Mouse (Mus musculus) ES-E14 (cell line): ENCODE data around the gene Mmrn2. TPM values are rescaled to one million over a fixed set of nuclear protein-coding genes. Genes with fewer than 3 reads are reported as not detected.

ENCODE experiments used
- DNase-seq: peaks from one replicate; pipeline ENCODE4 v3.0.0-alpha.2; 2013; ENCODE audit warnings: low read depth, low spot score
- H3K27ac ChIP-seq: 2 replicates; pipeline ENCODE4 v1.5.1; 2012; ENCODE audit warnings: low read depth, mild to moderate bottlenecking, low read length, moderate library complexity, mixed read lengths; ENCODE audit not compliant: poor library complexity, insufficient read depth, severe bottlenecking
- H3K36me3 ChIP-seq: 2 replicates; pipeline ENCODE4 v1.6.1; 2012; ENCODE audit warnings: mild to moderate bottlenecking, low read length, moderate library complexity, mixed read lengths; ENCODE audit not compliant: control insufficient read depth, poor library complexity, insufficient read depth, severe bottlenecking
- H3K4me1 ChIP-seq, 2 experiments: fragments of 150-350 bp in 1 of 2; sonication (generic) in 1 of 2; 2 replicates each; pipeline ENCODE4 v1.6.1; 2012; ENCODE audit warnings: low read length in 2 of 2, mild to moderate bottlenecking in 1 of 2, mixed read lengths in 1 of 2; ENCODE audit not compliant: control insufficient read depth in 2 of 2, insufficient read depth in 2 of 2, poor library complexity in 1 of 2
- H3K4me3 ChIP-seq, 2 experiments: fragments of 150-350 bp in 1 of 2; sonication (generic) in 1 of 2; 2 replicates each; pipeline ENCODE4 v1.5.1; 2012; ENCODE audit warnings: low read length in 2 of 2, low read depth in 1 of 2, mild to moderate bottlenecking in 1 of 2, mixed read lengths in 1 of 2; ENCODE audit not compliant: insufficient read depth in 1 of 2, poor library complexity in 1 of 2, severe bottlenecking in 1 of 2
- H3K9ac ChIP-seq: 2 replicates; pipeline ENCODE4 v1.6.1; 2012; ENCODE audit warnings: low read depth, mild to moderate bottlenecking, low read length, mixed read lengths; ENCODE audit not compliant: poor library complexity, insufficient read depth, severe bottlenecking
- H3K9me3 ChIP-seq: fragments of 150-350 bp; sonication (generic); 2 replicates; pipeline ENCODE4 v1.6.1; 2012; ENCODE audit warnings: low read depth, mild to moderate bottlenecking, low read length; ENCODE audit not compliant: control insufficient read depth, insufficient read depth
- CHD2 ChIP-seq: IDR thresholded peaks from 2 replicates; pipeline ENCODE4 v1.6.1; 2014; ENCODE audit warnings: mild to moderate bottlenecking, low read depth, low read length, inconsistent platforms
- HCFC1 ChIP-seq: IDR thresholded peaks from 2 replicates; pipeline ENCODE4 v1.6.1; 2012; ENCODE audit warnings: low read length, inconsistent platforms, borderline replicate concordance; ENCODE audit not compliant: insufficient read depth
- MAFK ChIP-seq: IDR thresholded peaks from 2 replicates; pipeline ENCODE4 v1.6.1; 2014; ENCODE audit warnings: mild to moderate bottlenecking, low read depth, low read length, inconsistent platforms; ENCODE audit not compliant: insufficient read depth
- ZC3H11A ChIP-seq: IDR thresholded peaks from 2 replicates; pipeline ENCODE4 v1.6.1; 2012; ENCODE audit warnings: low read depth, mild to moderate bottlenecking, inconsistent platforms, low read length, borderline replicate concordance
- ZNF384 ChIP-seq: IDR thresholded peaks from 2 replicates; pipeline ENCODE4 v1.6.1; 2012; ENCODE audit warnings: low read depth, low read length, inconsistent platforms
- in situ Hi-C, 2 experiments: fragments of 600-800 bp; cut with MboI; formaldehyde crosslinking; loops; one replicate each; pipeline ENCODE4 v1.15.1; 2025; ENCODE audit warnings: low sequenced_read_pairs in 2 of 2, inconsistent platforms in 1 of 2; ENCODE audit not compliant: unreplicated experiment in 2 of 2
- total RNA-seq: library from RNA; depleted of rRNA; stranded (reverse); fragments of 300-350 nt; gene quantifications from 2 replicates; pipeline ENCODE4 v1.2.3, GENCODE M21; 2012

Gene Mmrn2
- total RNA-seq, 1 experiment = 17.4 TPM

DNA sequence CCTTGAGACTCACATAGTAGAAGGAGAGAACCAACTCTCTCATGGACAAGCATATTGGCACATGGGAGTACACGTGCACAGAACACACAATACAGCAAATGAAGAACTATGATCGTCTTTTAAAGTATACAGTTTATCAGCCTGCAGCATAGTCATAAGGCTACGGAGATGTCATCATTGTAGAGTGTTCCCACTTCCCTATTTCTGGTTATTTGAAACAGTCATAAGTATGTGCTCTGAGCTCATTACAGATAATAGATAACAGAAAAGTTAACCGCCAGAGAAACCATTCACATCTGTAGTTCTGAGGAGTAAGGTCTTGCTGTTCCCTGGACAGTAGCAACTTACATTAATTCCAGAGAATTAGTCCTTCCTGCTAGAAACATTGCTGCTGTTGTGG, 32.2 kb upstream of the Mmrn2 start:
- peaks cover 0 to 5% of the 10 kb centered on the region in 2 experiments; a peak in 1 of 4 replicates for H3K4me1 ChIP-seq

DNA sequence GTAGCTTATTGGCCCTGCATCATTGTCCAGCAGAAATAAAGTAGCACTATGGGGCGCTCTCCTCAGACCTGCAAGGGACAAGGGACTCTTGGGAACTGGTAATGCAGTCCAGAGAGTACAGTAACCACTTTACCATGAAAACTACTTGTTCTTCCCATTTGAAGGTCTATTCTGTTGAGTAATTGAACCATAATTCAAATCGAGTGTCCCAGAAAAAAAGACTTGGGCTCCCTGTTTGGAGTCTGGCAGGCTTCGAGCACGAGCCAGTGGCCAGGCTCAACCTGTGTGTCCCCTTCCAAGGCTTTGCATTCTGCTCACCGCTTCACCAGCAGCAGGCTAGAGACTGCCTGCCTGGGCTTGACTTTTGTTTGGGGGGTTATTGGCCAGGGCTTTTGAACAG, 30.9 kb upstream of the Mmrn2 start:
- Histone ChIP-seq H3K27ac (no peak overlapping the region), H3K4me1 (peaks cover 0 to 8% of the 10 kb centered on the region in 2 experiments; a peak in 1 of 4 replicates), H3K36me3 (peaks cover 24% of the 10 kb centered on the region), H3K9me3 (no peaks in the 10 kb centered on the region), H3K9ac (no peak overlapping the region), H3K4me3 (no peak overlapping the region)
- TF ChIP-seq CHD2 = no peak
- no peak for TF ChIP-seq HCFC1
- no peak for TF ChIP-seq ZNF384
- no peak for TF ChIP-seq ZC3H11A
- TF ChIP-seq MAFK = no peak
- no peak for DNase-seq
- in situ Hi-C loops = loop anchor here in 1 of 2 experiments (25.0 kb wide), 1 partner anchor 393 kb away; no protein-coding TSS in a partner anchor

More for the DNA sequence above, 32.2 kb upstream of the Mmrn2 start:
- H3K9me3 ChIP-seq = no peaks in the 10 kb centered on the region
- in situ Hi-C loops = loop anchor here in 1 of 2 experiments (25.0 kb wide), 1 partner anchor 394 kb away; no protein-coding TSS in a partner anchor
- no peak overlapping the region for H3K9ac ChIP-seq
- no peak overlapping the region for H3K27ac ChIP-seq
- TF ChIP-seq CHD2 = no peak
- no peak for TF ChIP-seq ZNF384
- no peak for TF ChIP-seq HCFC1
- TF ChIP-seq ZC3H11A = no peak
- TF ChIP-seq MAFK = no peak
- H3K36me3 ChIP-seq = peaks cover 31% of the 10 kb centered on the region
- H3K4me3 ChIP-seq = no peak overlapping the region
- no peak for DNase-seq

DNA sequence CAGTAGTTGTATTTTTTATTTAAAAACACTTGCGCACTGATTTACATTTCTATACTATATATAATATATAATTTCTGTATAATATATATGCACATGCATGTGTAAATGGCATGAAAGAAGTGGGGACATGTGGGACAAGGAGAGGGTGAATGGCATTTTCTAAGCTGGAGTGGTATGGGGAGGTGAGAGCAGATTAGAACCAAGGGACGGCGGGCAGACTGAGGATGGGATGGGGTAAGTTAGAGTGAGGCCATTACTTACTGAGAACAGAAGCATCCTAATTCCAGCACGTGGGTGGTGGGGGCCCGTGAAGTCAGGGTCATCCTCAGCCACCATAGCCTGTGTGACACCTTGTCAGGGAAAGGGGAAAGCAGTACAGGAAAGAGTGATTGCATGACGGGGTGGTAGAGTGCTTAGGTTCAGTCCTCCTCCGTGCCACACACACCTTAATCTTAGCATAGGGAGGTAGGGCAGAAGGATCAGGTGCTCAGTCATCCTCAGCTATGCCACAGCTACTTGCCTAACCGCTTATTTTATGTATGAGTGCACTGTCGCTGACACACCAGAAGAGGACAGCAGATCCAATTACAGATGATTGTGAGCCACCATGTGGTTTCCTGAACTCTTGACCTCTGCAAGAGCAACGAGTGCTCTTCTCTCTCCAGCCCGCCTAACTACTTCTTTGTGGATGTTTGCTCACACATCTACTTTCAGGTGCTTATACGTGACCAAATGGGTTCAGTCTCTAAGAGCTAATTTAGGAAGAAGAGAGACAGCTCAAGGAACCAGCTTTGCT, 29.3 kb upstream of the Mmrn2 start:
- no peak for TF ChIP-seq HCFC1
- no peak for TF ChIP-seq CHD2
- no peak for TF ChIP-seq ZC3H11A
- no peak for TF ChIP-seq MAFK
- no peak for TF ChIP-seq ZNF384
- H3K4me1 ChIP-seq = peaks cover 0 to 14% of the 10 kb centered on the region in 2 experiments; a peak in 1 of 4 replicates
- H3K9me3 ChIP-seq = no peaks in the 10 kb centered on the region
- no peak overlapping the region for H3K9ac ChIP-seq
- no peak for DNase-seq
- peak overlapping the region; percentile 42; the same call in 1 of the 2 replicates for H3K27ac ChIP-seq
- H3K4me3 ChIP-seq = no peak overlapping the region
- in situ Hi-C loops = loop anchor here in 1 of 2 experiments (25.0 kb wide), 1 partner anchor 391 kb away; no protein-coding TSS in a partner anchor
- H3K36me3 ChIP-seq = peaks cover 25% of the 10 kb centered on the region

DNA sequence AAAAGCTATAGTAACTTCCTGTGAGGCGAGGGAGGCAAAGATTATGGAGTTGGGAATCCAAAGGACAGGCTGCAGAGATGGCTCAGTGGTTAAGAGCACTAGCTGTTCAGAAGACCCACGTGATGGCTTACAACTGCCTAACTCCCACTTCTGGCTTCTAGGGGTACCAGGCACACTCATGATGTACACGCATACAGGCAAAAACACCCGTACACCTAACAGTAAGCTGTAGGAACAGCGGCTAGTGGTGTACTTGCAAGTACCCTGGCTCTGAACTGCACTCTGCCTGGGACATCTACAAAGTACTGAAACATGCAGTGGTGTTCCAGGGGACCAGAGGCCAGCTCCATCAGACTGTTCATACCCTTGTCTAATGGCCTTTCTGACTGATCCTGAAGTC, 28.2 kb upstream of the Mmrn2 start:
- Histone ChIP-seq H3K9ac (no peak overlapping the region), H3K36me3 (peaks cover 18% of the 10 kb centered on the region), H3K9me3 (no peaks in the 10 kb centered on the region), H3K4me3 (no peak overlapping the region), H3K4me1 (peaks cover 4 to 21% of the 10 kb centered on the region in 2 experiments; a peak in 2 of 4 replicates), H3K27ac (no peak overlapping the region)
- no peak for TF ChIP-seq ZNF384
- TF ChIP-seq CHD2 = no peak
- TF ChIP-seq HCFC1 = no peak
- no peak for TF ChIP-seq MAFK
- TF ChIP-seq ZC3H11A = no peak
- in situ Hi-C loops = loop anchor here in 1 of 2 experiments (25.0 kb wide), 1 partner anchor 390 kb away; no protein-coding TSS in a partner anchor
- no peak for DNase-seq
